Mouse (Mus musculus) MEL (cell line): ENCODE measurements around the gene Cys1. TPM values are rescaled to one million over a fixed set of nuclear protein-coding genes. Genes with fewer than 3 reads are reported as not detected.

Experiments used
- DNase-seq: peaks from one replicate; pipeline ENCODE4 v3.0.0; 2011; ENCODE audit warnings: low read depth, low spot score
- H3K27ac ChIP-seq: 2 replicates; pipeline ENCODE4 v1.5.1; 2012; ENCODE audit warnings: low read depth, mild to moderate bottlenecking, control low read depth, low read length, moderate library complexity; ENCODE audit not compliant: control insufficient read depth
- H3K27me3 ChIP-seq, 2 experiments: fragments of 150-350 bp in 1 of 2; sonication (generic) in 1 of 2; 2 replicates each; pipeline ENCODE4 v1.6.1; 2012; ENCODE audit warnings: low read length in 2 of 2, mild to moderate bottlenecking in 2 of 2, improper control_type of control experiment in 1 of 2, moderate library complexity in 1 of 2; ENCODE audit not compliant: insufficient read depth in 2 of 2, control insufficient read depth in 1 of 2
- H3K36me3 ChIP-seq, 2 experiments: 2 replicates each; pipeline ENCODE4 v1.6.1; 2012 to 2014; ENCODE audit warnings: low read length in 2 of 2, improper control_type of control experiment in 1 of 2, inconsistent platforms in 1 of 2, mild to moderate bottlenecking in 1 of 2; ENCODE audit not compliant: insufficient read depth in 2 of 2, control insufficient read depth in 1 of 2
- H3K4me1 ChIP-seq, 2 experiments: fragments of 150-350 bp in 1 of 2; sonication (generic) in 1 of 2; 2 replicates each; pipeline ENCODE4 v1.6.1; 2012; ENCODE audit warnings: low read length in 2 of 2, improper control_type of control experiment in 1 of 2, mild to moderate bottlenecking in 1 of 2; ENCODE audit not compliant: insufficient read depth in 2 of 2, control insufficient read depth in 1 of 2
- H3K4me3 ChIP-seq, 2 experiments: fragments of 150-350 bp in 1 of 2; sonication (generic) in 1 of 2; 2 replicates each; pipeline ENCODE4 v1.5.1; 2012; ENCODE audit warnings: low read depth in 2 of 2, low read length in 2 of 2, mild to moderate bottlenecking in 2 of 2, moderate library complexity in 2 of 2, control low read depth in 1 of 2, improper control_type of control experiment in 1 of 2; ENCODE audit not compliant: control insufficient read depth in 1 of 2, insufficient read depth in 1 of 2
- H3K79me2 ChIP-seq: 2 replicates; pipeline ENCODE4 v1.6.1; 2012; ENCODE audit warnings: mild to moderate bottlenecking, low read length, moderate library complexity; ENCODE audit not compliant: control insufficient read depth, poor library complexity, insufficient read depth
- H3K9ac ChIP-seq: 2 replicates; pipeline ENCODE4 v1.6.1; 2012; ENCODE audit warnings: low read depth, mild to moderate bottlenecking, control low read depth, low read length, moderate library complexity; ENCODE audit not compliant: control insufficient read depth, poor library complexity, severe bottlenecking
- H3K9me3 ChIP-seq: fragments of 150-350 bp; sonication (generic); replicated peaks from 2 replicates; pipeline ENCODE4 v1.6.1; 2012; ENCODE audit warnings: mild to moderate bottlenecking, low read length, improper control_type of control experiment, moderate library complexity; ENCODE audit not compliant: insufficient read depth
- BHLHE40 ChIP-seq: IDR thresholded peaks from 2 replicates; pipeline ENCODE4 v1.6.1; 2012; ENCODE audit warnings: low read depth, mild to moderate bottlenecking, inconsistent platforms, low read length, improper control_type of control experiment, borderline replicate concordance
- CHD1 ChIP-seq: IDR thresholded peaks from 2 replicates; pipeline ENCODE4 v1.6.1; 2012; ENCODE audit warnings: low read depth, mild to moderate bottlenecking, inconsistent platforms, low read length, improper control_type of control experiment
- ETS1 ChIP-seq: IDR thresholded peaks from 2 replicates; pipeline ENCODE4 v1.6.1; 2012; ENCODE audit warnings: low read depth, mild to moderate bottlenecking, inconsistent platforms, low read length, improper control_type of control experiment, moderate library complexity
- GABPA ChIP-seq: IDR thresholded peaks from 2 replicates; pipeline ENCODE4 v1.6.1; 2012; ENCODE audit warnings: low read depth, mild to moderate bottlenecking, inconsistent platforms, low read length, improper control_type of control experiment, moderate library complexity
- HCFC1 ChIP-seq: IDR thresholded peaks from 2 replicates; pipeline ENCODE4 v1.6.1; 2012; ENCODE audit warnings: low read depth, mild to moderate bottlenecking, inconsistent platforms, low read length, improper control_type of control experiment, moderate library complexity
- MAFK ChIP-seq: IDR thresholded peaks from 2 replicates; pipeline ENCODE4 v1.6.1; 2011; ENCODE audit warnings: low read depth, mild to moderate bottlenecking, low read length, improper control_type of control experiment, borderline replicate concordance
- MAX ChIP-seq: IDR thresholded peaks from 2 replicates; pipeline ENCODE4 v1.6.1; 2011; ENCODE audit warnings: low read length, improper control_type of control experiment
- MAZ ChIP-seq: IDR thresholded peaks from 2 replicates; pipeline ENCODE4 v1.6.1; 2012; ENCODE audit warnings: low read depth, mild to moderate bottlenecking, inconsistent platforms, low read length, improper control_type of control experiment
- MEF2A ChIP-seq: IDR thresholded peaks from 2 replicates; pipeline ENCODE4 v1.6.1; 2014; ENCODE audit warnings: low read depth, mild to moderate bottlenecking, inconsistent platforms, low read length, improper control_type of control experiment; ENCODE audit not compliant: poor library complexity, insufficient replicate concordance, severe bottlenecking; ENCODE audit errors: extremely low read depth
- MXI1 ChIP-seq: IDR thresholded peaks from 2 replicates; pipeline ENCODE4 v1.6.1; 2011; ENCODE audit warnings: mild to moderate bottlenecking, low read depth, low read length, improper control_type of control experiment
- NELFE ChIP-seq: IDR thresholded peaks from 2 replicates; pipeline ENCODE4 v1.6.1; 2011; ENCODE audit warnings: low read depth, low read length, improper control_type of control experiment
- NRF1 ChIP-seq: IDR thresholded peaks from 2 replicates; pipeline ENCODE4 v1.6.1; 2014; ENCODE audit warnings: low read depth, mild to moderate bottlenecking, inconsistent platforms, low read length, improper control_type of control experiment, moderate library complexity; ENCODE audit not compliant: poor library complexity, insufficient read depth, severe bottlenecking
- POLR2A ChIP-seq, 2 experiments: IDR thresholded peaks; 2 replicates each; pipeline ENCODE4 v1.6.1; 2011 to 2012; ENCODE audit warnings: low read length in 2 of 2, mild to moderate bottlenecking in 2 of 2, control low read depth in 1 of 2, improper control_type of control experiment in 1 of 2, low read depth in 1 of 2, moderate library complexity in 1 of 2; ENCODE audit not compliant: control insufficient read depth in 1 of 2, insufficient read depth in 1 of 2, poor library complexity in 1 of 2
- RAD21 ChIP-seq: IDR thresholded peaks from 2 replicates; pipeline ENCODE4 v1.6.1; 2011; ENCODE audit warnings: mild to moderate bottlenecking, low read depth, low read length, improper control_type of control experiment
- RCOR1 ChIP-seq: IDR thresholded peaks from 2 replicates; pipeline ENCODE4 v1.6.1; 2012; ENCODE audit warnings: low read depth, mild to moderate bottlenecking, inconsistent platforms, low read length, improper control_type of control experiment
- SIN3A ChIP-seq: IDR thresholded peaks from 2 replicates; pipeline ENCODE4 v1.6.1; 2012; ENCODE audit warnings: low read length, improper control_type of control experiment, inconsistent platforms
- TCF12 ChIP-seq: IDR thresholded peaks from 2 replicates; pipeline ENCODE4 v1.6.1; 2014; ENCODE audit warnings: low read depth, mild to moderate bottlenecking, inconsistent platforms, low read length, improper control_type of control experiment, moderate library complexity
- USF1 ChIP-seq: IDR thresholded peaks from 2 replicates; pipeline ENCODE4 v1.6.1; 2014; ENCODE audit warnings: low read depth, mild to moderate bottlenecking, inconsistent platforms, low read length, improper control_type of control experiment, moderate library complexity
- USF2 ChIP-seq, 2 experiments: IDR thresholded peaks; 2 replicates each; pipeline ENCODE4 v1.6.1; 2011 to 2012; ENCODE audit warnings: improper control_type of control experiment in 2 of 2, low read length in 2 of 2, borderline replicate concordance in 1 of 2, inconsistent platforms in 1 of 2, low read depth in 1 of 2, mild to moderate bottlenecking in 1 of 2; ENCODE audit not compliant: insufficient read depth in 1 of 2
- polyA plus RNA-seq, 2 experiments: library from polyadenylated mRNA; stranded (reverse) in 1 of 2; unstranded in 1 of 2; fragments of >175 nt in 1 of 2; fragments of >200 nt in 1 of 2; gene quantifications; 2 replicates each; pipeline versions ENCODE4 v1.2.1 to v1.2.4; 2012; ENCODE audit warnings: low replicate concordance in 2 of 2, low read depth in 1 of 2; ENCODE audit not compliant: insufficient read length in 2 of 2, insufficient read depth in 1 of 2, missing spikeins in 1 of 2
- total RNA-seq: library from RNA; depleted of rRNA; stranded (reverse); fragments of 300-350 nt; gene quantifications from 2 replicates; pipeline ENCODE4 v1.2.3, GENCODE M21; 2012

Cys1 gene
- total and polyA plus RNA-seq, 3 experiments: not detected

- H3K4me3 ChIP-seq: peak within 1 kb of the TSS; percentile 83 to 87
- peak within 1 kb of the TSS; percentile 91 for H3K9ac ChIP-seq
- H3K27ac ChIP-seq: peak within 1 kb of the TSS; percentile 79
- H3K9me3 ChIP-seq: no peaks in the 10 kb centered on the region
- H3K79me2 ChIP-seq: peaks cover 3% of the 10 kb centered on the region; the same call in 1 of the 2 replicates
- TF ChIP-seq RCOR1: 0 out of 2 replicates have a peak, but pooled peaks have one; percentile 12
- no peak for TF ChIP-seq GABPA
- peak in 1 of 2 experiments; percentile 30; a peak in 1 of 4 replicates for TF ChIP-seq USF2 (IDR thresholded peaks at IDR 0.05; ENCODE audit: borderline replicate concordance in 1 of 2, insufficient read depth in 1 of 2, low read depth in 1 of 2, low read length in 2 of 2)
- TF ChIP-seq BHLHE40: peak; percentile 98
- peak; percentile 94 for TF ChIP-seq SIN3A
- peak; percentile 34; the same call in 1 of the 2 replicates for TF ChIP-seq NRF1
- peak; percentile 89 for TF ChIP-seq USF1
- peak; percentile 85; the same call in 1 of the 2 replicates for TF ChIP-seq MAZ
- TF ChIP-seq MAFK: no peak
- TF ChIP-seq MEF2A: no peak
- TF ChIP-seq NELFE: peak; percentile 55
- TF ChIP-seq RAD21: no peak
- TF ChIP-seq HCFC1: peak; percentile 45
- TF ChIP-seq ETS1: peak; percentile 81; the same call in 1 of the 2 replicates
- peak; percentile 38 to 56; a peak in 3 of 4 replicates for TF ChIP-seq POLR2A (IDR thresholded peaks at IDR 0.05; ENCODE audit: control insufficient read depth in 1 of 2, insufficient read depth in 1 of 2, low read depth in 1 of 2, low read length in 2 of 2, poor library complexity in 1 of 2)
- TF ChIP-seq MXI1: peak; percentile 98
- TF ChIP-seq MAX: peak; percentile 95
- TF ChIP-seq CHD1: no peak
- no peaks in the 10 kb centered on the region for H3K27me3 ChIP-seq
- H3K36me3 ChIP-seq: peaks cover 0 to 6% of the 10 kb centered on the region in 2 experiments; a peak in 2 of 4 replicates
- H3K4me1 ChIP-seq: peaks cover 0 to 15% of the 10 kb centered on the region in 2 experiments; a peak in 3 of 4 replicates
- DNase-seq: peak; percentile 96
Measured at GRCm38 (mm10) chr12:24651063-24651557, 30.5 kb downstream of the Cys1 start, which contains the start of gene Klf11. Gene Klf11, plus strand, starts transcription at chr12:24651274.

- no peak for DNase-seq
- Histone ChIP-seq H3K27me3 (no peaks in the 10 kb centered on the region), H3K27ac (peak overlapping the region; percentile 58), H3K4me3 (peak overlapping the region; percentile 67 to 83), H3K9ac (peak overlapping the region; percentile 77), H3K36me3 (peaks cover 0 to 11% of the 10 kb centered on the region in 2 experiments; a peak in 2 of 4 replicates), H3K4me1 (peaks cover under 1 to 20% of the 10 kb centered on the region in 2 experiments; a peak in 3 of 4 replicates), H3K79me2 (peaks cover 3% of the 10 kb centered on the region; the same call in 1 of the 2 replicates), H3K9me3 (no peaks in the 10 kb centered on the region)
- peak in 1 of 2 experiments; percentile 55; a peak in 3 of 4 replicates for TF ChIP-seq POLR2A (IDR thresholded peaks at IDR 0.05; ENCODE audit: control insufficient read depth in 1 of 2, insufficient read depth in 1 of 2, low read depth in 1 of 2, low read length in 2 of 2, poor library complexity in 1 of 2)
- 0 out of 2 replicates have a peak, but pooled peaks have one; percentile 2 for TF ChIP-seq TCF12
- no peak for TF ChIP-seq USF2 (IDR thresholded peaks at IDR 0.05; ENCODE audit: borderline replicate concordance in 1 of 2, insufficient read depth in 1 of 2, low read depth in 1 of 2, low read length in 2 of 2)
Measured at GRCm38 (mm10) chr12:24650415-24651062, 31.1 kb downstream of the Cys1 start.
